Mouse (Mus musculus) hematopoietic stem cell, adult 5-6 weeks (primary cell): ENCODE data around the gene Ecpas. TPM values are rescaled to one million over a fixed set of nuclear protein-coding genes. Genes with fewer than 3 reads are reported as not detected.
A peak's percentile ranks its signal among the peaks of the same experiment; 100 is the strongest.

Experiments
- ATAC-seq, 2 experiments: fragments of 125-278 bp in 1 of 2; replicated peaks in 1 of 2; 2 replicates each; pipeline ENCODE4 v1.8.0; 2016 to 2017; ENCODE audit warnings: inconsistent platforms in 2 of 2, mild to moderate bottlenecking in 2 of 2, moderate number of reproducible peaks in 2 of 2, low read depth in 1 of 2, moderate TSS enrichment in 1 of 2; ENCODE audit not compliant: low FRiP score in 2 of 2, poor library complexity in 2 of 2, severe bottlenecking in 2 of 2, insufficient read depth in 1 of 2, low TSS enrichment in 1 of 2
- total RNA-seq: library from RNA; stranded (forward); fragments of 172-1452, 232-1000 nt; gene quantifications from 2 replicates; pipeline ENCODE4 v1.2.3, GENCODE M21; 2017

The Ecpas gene
- total RNA-seq, 1 experiment from 2014 or later: 76.4 TPM

DNA sequence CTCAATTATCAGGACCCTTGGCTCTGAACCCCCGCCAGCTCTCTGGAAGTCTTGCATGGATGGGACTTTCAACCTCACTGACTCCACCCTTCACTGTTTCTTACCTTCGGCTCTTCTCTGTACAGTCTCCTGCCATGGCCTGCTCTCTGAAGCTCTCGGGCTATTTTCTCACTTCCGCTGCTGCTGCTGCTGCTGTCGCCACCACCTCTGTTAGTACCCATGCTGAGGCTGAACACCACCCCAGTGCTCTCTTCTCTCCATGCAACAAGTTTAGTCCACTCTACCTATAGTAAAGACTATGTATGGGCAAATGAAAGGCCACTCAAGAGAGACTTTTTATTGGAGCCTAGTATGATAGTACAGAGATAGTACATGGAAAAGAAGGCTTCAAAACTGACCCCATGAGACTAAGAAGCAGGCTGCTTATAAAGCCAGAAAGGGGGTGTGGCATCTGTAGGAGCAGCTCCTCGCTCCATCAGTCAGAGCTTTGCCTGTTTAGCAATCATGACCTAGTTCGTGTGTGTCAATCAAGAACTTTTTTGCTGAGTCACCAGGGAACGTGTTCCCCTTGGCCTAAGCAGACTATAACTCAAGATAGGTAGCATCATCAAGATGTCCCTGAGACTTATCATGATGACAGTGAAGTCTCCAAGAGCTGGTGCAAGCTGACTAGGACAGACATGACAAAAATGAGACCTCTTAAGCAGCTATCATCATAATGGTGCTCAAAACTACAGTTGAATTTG lies 2.7 kb upstream of the Ecpas start:
- no peak for ATAC-seq

- ATAC-seq: peak; percentile 24 to 44; a peak in 1 of 4 replicates
These were observed 932 bp upstream of the Ecpas start for GRCm38 (mm10) chr4:58913336-58914026.

DNA sequence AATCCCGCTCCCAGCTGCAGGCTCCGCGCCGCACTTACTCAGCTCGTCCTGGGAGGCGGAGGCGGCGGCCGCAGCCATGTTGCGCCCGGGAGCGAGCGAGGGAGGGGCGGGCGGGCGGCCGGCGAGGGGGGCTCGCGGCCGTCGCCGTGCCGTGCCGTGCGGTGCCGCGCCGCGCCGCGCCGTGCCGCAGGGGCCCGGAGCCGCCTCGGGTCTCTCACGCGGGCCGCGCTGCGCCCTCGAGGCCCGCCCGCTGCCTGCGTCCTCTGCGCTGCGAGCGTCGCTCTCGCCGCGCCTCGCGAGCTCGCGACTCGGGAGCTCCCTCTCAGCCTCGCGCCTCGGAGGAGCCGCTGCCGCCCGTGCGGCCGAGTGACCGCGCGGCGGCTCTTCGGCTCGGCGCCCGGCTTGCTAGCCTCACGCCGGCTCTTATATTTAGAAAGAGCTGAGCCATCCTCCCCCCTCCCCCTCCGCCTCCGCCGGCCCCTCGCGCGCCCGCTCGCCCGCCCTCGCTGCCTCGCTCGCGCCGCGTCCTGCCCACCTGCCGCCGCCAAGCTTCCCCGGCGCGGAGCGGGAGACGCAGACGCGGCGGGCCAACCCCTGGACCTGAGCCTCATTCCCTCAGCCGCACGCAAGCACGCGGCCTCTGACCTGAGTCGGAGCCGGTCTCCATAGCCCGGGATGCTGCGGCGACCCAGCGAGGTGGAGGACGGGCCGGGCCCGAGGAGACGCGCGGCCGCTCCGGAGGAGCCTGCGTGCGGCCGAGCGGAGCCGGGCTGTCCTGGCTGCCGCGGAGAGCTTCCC lies 519 bp downstream of the Ecpas start:
- peak in 1 of 2 experiments; percentile 15; a peak in 1 of 4 replicates for ATAC-seq

DNA sequence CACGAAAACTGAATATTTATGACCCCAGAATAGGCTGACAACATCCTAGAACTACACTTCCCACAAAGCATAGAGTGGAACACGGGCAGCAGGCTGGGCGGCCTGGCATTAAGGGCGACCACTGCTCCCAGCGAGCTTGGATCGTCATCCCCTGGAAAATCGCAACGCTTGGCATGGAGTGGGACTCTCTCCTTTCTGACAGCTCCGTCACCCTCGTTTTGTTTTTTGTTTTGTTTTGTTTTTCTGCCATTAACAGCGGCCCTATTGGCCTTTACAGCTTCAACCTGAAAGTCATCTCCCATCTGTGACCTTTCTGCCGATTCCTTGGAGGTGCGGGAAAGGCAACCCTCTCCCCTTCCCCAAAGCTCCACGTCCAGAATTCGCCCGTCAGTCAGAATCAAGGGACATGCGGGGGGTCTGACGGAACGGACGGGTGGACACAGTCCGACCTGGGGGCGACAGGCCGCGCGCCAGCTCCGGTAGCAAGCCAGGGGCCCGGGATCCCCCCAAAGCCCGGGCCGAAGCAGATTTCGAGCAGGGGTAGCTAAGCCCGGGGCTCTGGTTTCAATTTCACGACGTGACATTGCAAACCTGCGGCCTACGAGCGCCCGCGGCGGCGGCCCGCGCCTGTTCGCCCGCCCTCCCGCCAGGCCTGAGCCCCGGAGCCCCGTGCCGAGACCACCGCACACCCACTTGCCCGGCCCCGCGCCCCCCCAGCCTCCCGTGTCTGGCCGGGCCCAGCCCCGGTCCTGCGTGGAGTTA lies 1.3 kb downstream of the Ecpas start:
- peak; percentile 12 to 35; a peak in 1 of 4 replicates for ATAC-seq

- ATAC-seq: no peak
These were observed 2.1 kb downstream of the Ecpas start for GRCm38 (mm10) chr4:58910175-58911068.

DNA sequence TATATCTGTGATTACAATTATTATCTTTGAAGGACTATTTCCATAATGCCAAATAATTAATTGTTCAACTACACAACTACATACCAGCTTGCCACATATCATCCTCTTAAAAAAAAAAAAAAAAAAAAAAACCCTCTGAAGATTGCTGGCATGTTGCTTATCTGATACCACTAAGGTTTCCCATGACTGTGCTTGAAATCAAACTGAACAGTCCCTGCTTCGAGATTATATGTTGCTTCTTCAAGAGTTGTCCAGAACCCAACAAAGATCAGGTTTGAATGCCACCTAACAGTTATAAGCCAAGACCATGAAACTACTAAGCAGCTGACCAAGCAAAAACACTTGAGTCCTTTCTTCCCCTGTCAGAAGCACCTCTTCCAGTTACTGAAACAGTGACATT lies 5.1 kb downstream of the Ecpas start:
- no peak for ATAC-seq

DNA sequence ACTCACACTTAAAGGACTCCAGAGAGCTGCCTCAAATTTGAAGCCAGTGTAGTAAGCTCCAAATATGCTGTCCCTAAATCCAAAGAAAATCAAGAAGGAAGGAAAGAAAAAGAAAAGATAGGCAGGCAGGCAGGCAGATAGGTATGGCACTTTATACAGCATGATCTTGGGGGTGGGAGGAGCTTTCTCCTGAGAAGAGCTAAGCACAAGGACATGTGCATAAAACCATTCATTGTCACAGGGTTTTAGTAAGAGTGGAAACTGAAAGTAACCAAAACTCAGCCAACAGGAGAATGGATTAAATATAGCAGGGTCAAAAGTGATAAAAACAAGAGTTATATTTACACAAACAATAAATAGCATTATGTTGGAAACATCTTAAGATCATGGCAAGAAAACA lies 14.2 kb downstream of the Ecpas start:
- ATAC-seq: peak in 1 of 2 experiments; percentile 46; a peak in 1 of 4 replicates

DNA sequence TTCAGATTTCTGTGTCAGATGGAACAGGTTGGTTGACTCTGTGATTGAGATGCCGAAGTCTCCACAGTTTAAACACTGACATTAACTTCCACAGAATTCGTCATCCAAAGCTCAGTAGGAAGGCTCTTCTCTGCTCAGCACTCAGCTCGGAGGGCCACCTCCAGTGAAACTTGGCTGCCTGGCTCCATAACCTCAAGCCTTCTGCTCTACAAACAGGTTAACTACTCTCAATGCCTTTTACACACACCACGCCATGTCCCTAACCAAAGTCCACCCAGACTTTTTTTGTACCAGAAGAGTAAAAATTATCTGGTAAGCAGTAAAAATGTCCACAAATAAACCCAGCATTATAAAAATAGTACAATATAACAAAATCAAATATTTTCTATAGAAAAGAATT lies 15.1 kb downstream of the Ecpas start:
- no peak for ATAC-seq

- no peak for ATAC-seq
These were observed 18.1 kb downstream of the Ecpas start for GRCm38 (mm10) chr4:58894399-58894798.

- no peak for ATAC-seq
These were observed 22.3 kb downstream of the Ecpas start for GRCm38 (mm10) chr4:58890035-58890782.

- ATAC-seq: no peak
These were observed 24.0 kb downstream of the Ecpas start for GRCm38 (mm10) chr4:58888568-58888967.

- no peak for ATAC-seq
These were observed 24.9 kb downstream of the Ecpas start for GRCm38 (mm10) chr4:58887626-58888025.

DNA sequence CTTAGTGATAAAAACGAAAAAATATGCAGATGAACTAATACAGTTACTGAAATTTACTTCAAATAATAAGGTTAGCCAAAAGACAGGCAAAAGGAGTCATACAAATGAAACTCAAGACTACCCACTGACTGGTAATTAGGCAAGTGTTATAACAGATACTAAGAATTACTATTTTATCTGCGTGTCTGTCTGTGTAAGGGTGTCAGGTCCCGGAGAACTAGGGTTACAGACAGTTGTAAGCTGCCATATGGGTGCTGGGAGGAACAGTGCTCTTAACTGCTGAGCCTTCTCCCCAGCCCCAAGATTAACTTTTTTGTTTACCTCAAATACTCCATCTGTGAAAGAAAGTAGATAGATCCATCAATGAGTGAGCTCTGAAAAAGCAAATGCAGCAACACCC lies 25.8 kb downstream of the Ecpas start:
- ATAC-seq: no peak

DNA sequence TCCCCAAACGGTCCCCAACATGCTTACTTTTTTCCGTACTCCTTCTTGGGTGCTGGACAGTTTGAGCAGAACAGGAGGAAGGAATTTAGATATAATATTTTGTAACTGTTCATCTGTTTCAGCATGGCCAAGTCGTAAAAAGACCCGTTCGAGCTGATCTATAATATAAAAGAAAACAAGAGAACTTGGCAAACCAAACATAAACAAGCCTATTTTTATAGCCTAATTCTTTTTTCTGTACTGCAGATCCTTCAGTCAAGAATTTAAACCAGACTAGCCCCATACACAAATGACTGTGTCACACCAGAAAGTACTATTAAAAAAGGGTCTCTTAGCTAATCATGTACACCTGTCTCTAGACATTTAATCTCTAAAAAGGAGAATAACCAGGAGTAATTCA lies 27.2 kb downstream of the Ecpas start:
- no peak for ATAC-seq

- no peak for ATAC-seq
These were observed 28.7 kb downstream of the Ecpas start for GRCm38 (mm10) chr4:58883841-58884240.

- ATAC-seq: no peak
These were observed 38.2 kb downstream of the Ecpas start for GRCm38 (mm10) chr4:58874373-58874772.
